Mouse (Mus musculus): ENCODE data around the gene Pdia3.
"Not testable (repeated sequence)": the region's sequence is repeated elsewhere in the genome, so short reads cannot be mapped to it uniquely, and the experiment has no call there.

Pdia3 gene

DNA sequence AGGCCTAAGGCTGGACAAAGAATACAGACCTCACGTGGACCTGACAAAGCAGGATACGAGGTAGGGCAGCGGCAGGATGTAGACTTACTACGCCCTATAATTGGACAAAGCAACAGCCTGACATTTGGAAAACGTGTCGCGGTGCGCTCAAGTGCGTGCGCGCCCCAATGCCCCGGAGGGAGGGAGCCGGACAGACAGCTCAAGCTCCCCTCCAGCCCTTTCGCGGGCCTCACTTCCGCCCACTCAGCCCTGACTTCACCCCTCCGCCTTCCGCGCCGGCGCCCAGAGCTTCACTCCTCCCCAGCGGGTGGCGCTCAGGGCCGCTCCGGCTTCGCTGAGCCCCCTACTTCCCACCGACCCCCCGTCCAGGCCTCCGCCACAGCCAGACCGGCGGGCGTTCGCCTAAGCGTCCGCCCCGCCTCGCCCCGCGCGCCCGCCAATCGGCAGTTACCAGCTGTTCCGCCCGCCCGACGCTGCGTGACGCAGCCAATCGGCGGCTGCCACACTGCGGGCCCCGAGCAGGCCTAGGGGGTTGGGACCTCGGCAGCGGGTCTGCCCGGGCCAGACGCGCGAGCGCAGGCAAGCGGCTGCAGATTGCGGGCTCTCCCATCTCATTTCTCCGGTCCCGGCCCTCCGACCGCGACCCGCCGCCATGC lies at the start of gene Pdia3, which contains the start of gene Catsper2:
TSS of gene Pdia3 (plus strand) at position 389 of the 656 bp plus-strand sequence.
TSS of gene Catsper2 (minus strand) at position 406 of the 656 bp plus-strand sequence.
- DNase-seq, result peak; percentile 97

- DNase-seq, result peak; percentile 44 to 45
Observed at GRCm38 (mm10) chr2:121368831-121369230, 44.7 kb upstream of the Pdia3 start.

DNA sequence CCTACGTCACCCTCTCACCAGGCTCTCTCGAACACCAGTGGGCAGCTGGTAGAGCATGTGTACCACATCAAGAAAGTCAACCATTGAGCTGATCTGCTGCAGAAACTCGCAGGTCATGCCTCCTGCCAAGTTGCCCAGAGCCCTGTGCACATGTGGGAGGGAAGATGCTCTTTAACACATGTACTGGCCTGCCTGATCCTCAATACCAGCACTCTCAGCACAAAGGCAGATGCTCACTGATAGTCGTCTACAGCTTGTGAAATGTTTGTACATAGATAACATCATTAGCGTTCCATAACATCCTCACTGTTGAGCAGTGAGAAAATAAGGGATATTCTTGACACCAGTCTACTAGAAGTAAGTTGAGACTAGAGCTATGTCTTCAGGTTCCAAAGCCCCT lies 42.7 kb upstream of the Pdia3 start:
- no peak for DNase-seq

DNA sequence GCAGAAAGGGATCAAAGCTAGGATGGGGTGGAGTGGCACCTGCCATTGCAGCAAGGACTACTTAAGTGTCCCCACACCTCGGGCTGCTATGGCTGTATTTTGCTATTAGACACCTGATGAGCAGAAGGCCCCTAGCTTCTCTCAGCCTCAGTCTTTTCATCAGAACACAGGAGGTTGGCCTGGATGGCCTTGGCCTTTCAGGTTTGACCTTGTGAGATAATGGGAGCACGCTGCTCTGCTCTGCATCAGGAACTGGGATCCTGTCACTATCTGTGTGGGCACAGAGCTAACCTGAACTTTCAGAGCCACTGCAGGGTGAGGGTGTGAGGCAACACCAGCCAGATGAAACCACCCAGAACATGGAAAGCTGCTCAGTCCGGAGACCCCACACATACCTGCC lies 41.3 kb upstream of the Pdia3 start:
- no peak for DNase-seq

GRCm38 (mm10) chr2:121374766-121375165 lies 38.8 kb upstream of the Pdia3 start:
- no peak for DNase-seq

- not testable (repeated sequence) for DNase-seq
Observed at GRCm38 (mm10) chr2:121386961-121387575, 26.5 kb upstream of the Pdia3 start, which contains the start of gene Strc. Strc (minus strand) TSS chr2:121387168.

DNA sequence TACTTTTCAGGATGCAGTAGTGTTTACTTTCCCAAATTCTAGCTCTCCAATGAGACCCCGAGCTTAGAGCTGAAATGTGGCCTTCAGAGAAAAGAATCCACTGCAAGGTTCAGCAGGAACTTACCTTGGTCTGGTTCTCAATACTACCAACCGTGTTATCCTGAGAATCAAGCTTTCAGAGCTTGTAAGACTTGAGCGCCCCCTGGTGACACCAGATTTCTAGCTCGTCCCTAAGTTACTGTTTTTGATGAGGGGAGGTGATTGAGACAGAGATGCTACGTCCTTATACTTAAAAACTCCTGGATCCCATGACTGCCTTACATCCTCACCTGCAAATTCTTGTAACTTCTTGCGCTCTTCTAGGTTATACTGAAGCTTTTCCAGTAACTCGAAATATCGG lies 17.0 kb upstream of the Pdia3 start:
- peak; percentile 91 to 92 for DNase-seq

- DNase-seq, result no peak
Observed at GRCm38 (mm10) chr2:121403296-121403695, 10.3 kb upstream of the Pdia3 start.

DNA sequence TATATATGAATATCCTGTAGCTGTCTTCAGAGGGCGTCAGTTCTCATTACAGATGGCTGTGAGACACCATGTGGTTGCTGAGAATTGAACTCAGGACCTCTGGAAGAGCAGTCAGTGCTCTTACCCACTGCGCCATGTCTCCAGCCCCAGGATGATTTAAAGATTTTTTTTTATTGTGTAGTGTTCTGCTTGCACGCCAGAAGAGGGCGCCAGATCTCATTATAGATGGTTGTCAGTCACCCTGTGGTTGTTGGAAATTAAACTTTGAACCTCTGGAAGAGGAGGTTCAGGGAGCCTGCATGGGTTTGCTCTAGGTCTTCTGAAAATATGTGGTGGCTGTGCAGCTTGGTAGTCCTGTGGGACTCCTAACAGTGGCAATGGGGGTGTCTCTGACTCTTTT lies 5.4 kb upstream of the Pdia3 start:
- DNase-seq, result peak; percentile 25 to 56

GRCm38 (mm10) chr2:121412843-121413386 lies 660 bp upstream of the Pdia3 start:
- peak in 1 of 2 experiments; percentile 14 for DNase-seq

- peak in 1 of 2 experiments; percentile 46 for DNase-seq
Observed at GRCm38 (mm10) chr2:121414139-121414685, 637 bp downstream of the Pdia3 start.

- DNase-seq, result no peak
Observed at GRCm38 (mm10) chr2:121415103-121415502, 1.5 kb downstream of the Pdia3 start.

DNA sequence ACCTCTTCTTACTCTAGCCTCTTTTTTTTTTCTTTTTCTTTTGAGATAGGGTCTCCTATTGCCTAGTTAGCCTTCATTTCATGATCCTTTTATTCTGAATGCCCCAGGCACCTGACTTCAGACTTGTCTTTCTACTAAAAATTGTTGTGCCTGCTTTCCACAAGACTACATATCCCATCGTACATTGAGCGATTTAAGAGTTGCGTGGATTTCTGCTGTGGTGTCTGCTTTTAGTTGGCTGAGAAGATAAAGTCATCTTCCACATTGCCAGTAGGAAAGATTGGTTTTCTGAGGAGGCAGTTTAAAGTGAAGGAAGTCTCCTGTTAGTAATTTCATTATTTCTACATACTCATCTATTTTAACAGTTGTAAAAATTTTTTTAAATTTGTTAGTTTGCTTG lies 2.0 kb downstream of the Pdia3 start:
- no peak for DNase-seq

DNA sequence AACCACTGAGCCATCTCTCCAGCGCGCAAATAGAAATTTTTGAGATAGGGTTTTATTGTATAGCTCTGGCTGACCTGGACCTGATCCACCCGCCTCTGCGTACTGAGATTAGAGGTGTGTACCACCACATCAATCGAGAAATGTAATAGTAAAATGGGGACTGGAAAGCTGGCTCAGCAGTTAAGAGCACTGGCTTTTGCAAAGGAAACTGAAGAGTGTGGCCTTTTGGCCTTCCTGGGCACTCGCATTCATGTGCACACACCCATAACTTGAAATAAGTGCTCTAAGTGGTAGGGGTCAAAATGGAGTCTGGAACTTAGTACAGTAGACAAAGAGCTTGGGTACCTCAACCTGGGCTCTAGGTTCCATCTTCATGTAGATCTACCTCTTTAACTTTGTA lies 2.8 kb downstream of the Pdia3 start:
- DNase-seq, result no peak

DNA sequence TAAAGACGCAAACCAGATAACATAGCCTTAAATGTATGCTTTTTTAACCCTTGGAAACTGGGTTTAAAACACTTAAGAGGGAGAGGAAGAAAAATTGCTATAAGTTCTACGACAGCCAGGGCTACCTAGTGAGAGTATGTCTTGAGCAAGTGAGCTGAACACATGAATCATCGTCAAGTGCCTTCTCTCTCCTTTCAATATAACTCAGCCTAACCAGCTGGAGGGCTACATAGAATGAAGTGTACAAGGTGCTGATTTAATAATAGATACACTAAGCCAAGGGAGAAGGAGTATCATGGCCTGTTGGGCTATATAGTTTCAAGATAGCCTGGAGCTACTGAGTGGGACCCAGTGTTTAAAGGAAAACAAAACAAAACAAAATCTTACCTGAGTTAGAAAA lies 4.9 kb downstream of the Pdia3 start:
- no peak for DNase-seq

DNA sequence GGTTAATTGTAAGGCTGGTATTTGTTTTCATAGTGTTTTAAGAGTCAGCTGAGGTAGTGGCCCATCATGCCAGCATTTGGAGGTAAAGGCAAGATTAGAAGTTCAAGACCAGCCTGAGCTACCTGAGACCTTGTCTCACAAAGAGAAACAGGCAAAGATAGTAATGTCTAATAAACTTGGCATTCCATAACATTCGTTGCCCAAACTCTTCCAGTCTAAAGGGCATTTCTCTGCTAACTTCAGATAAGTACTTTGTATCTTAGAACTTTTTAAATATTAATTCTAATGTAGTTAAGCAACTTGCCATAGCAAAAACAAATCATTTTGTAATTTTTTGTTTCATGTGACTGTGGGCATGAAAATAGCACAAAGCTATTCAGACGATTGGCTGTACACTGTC lies 9.6 kb downstream of the Pdia3 start:
- DNase-seq, result no peak

- no peak for DNase-seq
Observed at GRCm38 (mm10) chr2:121425890-121426289, 12.3 kb downstream of the Pdia3 start.

GRCm38 (mm10) chr2:121434854-121435253 lies 21.3 kb downstream of the Pdia3 start:
- no peak for DNase-seq

DNA sequence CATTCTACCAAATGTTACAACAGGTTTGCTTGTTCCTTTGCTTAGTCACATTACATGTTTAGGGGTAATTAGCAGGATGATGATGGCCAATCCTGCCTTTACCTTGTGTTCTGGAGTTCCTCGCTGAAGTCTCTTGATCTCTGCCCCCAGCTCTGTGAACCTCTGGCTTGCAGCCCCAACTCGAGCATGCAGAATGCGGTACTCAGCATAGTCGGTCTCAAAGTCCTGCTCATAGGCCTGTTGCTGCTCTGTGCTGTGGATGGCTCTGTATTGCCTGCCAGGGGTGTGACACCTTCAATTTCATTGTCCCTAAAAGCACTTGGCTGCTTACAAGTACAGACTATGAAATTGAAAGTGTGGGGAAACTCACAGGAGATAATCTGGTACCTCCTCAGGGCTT lies 26.2 kb downstream of the Pdia3 start:
- DNase-seq, result no peak

- no peak for DNase-seq
Observed at GRCm38 (mm10) chr2:121440834-121441605, 27.4 kb downstream of the Pdia3 start.

- no peak for DNase-seq
Observed at GRCm38 (mm10) chr2:121441800-121442199, 28.2 kb downstream of the Pdia3 start.

DNA sequence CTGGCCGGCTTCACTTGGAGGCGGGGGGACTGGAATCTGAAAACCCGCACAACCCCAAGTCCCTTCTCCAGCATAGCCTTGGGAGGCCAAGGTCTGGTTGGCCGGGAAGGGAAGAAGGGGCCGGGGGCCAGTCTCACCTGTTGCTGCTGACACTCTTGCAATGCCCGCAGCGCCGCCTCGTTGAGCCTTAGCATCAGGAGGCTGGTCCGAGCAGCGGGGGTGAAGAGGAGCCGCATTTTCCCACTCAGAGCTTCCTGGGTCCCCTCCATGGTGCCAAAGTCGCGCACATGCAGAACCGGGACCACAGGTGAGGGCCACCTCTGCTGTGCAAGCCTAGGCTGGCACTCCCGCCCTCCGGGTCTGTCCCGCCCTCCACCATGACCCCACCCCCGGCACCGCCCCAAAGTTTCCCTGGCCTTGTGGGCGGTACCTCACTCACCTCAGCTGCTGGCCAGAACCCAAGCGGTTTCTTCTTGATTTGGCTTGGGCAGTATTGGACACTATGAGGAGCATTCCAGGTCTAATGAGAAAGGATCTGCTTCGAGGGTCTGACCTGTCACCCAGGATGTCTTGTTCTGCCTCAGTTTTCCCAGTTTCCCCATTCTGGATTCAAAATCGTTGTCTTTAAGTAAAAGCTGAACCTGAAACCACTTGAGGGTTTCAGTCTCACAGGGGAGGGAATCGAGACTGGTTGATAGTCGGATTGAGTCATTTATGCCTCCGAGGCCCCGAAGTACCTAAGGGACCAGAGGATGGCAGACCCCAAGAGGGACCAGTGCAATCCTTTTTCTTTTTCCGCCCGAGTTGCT lies 28.9 kb downstream of the Pdia3 start:
- peak; percentile 68 to 70 for DNase-seq

GRCm38 (mm10) chr2:121443068-121443349 lies 29.4 kb downstream of the Pdia3 start:
- DNase-seq, result no peak

Measured in cerebellum, adult 18-20 months (tissue).